Mouse (Mus musculus) cerebellum, postnatal 10 days (tissue): ENCODE data around the gene Amd1.

Source experiments
- DNase-seq, 2 experiments: peaks; one replicate each; pipeline ENCODE4 v3.0.0; 2021; ENCODE audit warnings: mixed read lengths in 2 of 2

The Amd1 gene

GRCm38 (mm10) chr10:40301181-40302075 is 558 bp downstream of the Amd1 start:
- DNase-seq, result peak; percentile 72

- DNase-seq, result peak; percentile 91 to 92
These were observed 1.3 kb downstream of the Amd1 start for GRCm38 (mm10) chr10:40300648-40301171.

- no peak for DNase-seq
These were observed 9.3 kb downstream of the Amd1 start for GRCm38 (mm10) chr10:40292640-40293039.

- DNase-seq, result no peak
These were observed 15.2 kb downstream of the Amd1 start for GRCm38 (mm10) chr10:40286767-40287166.

- no peak for DNase-seq
These were observed 16.4 kb downstream of the Amd1 start for GRCm38 (mm10) chr10:40285571-40285970.

- no peak for DNase-seq
These were observed 17.0 kb downstream of the Amd1 start for GRCm38 (mm10) chr10:40284997-40285396.

GRCm38 (mm10) chr10:40284179-40284831 is 17.7 kb downstream of the Amd1 start:
- peak in 1 of 2 experiments; percentile 12 for DNase-seq

- DNase-seq, result no peak
These were observed 18.4 kb downstream of the Amd1 start for GRCm38 (mm10) chr10:40283636-40284035.

- no peak for DNase-seq
These were observed 20.4 kb downstream of the Amd1 start for GRCm38 (mm10) chr10:40281565-40281964.

GRCm38 (mm10) chr10:40278317-40278716 is 23.7 kb downstream of the Amd1 start:
- no peak for DNase-seq

GRCm38 (mm10) chr10:40275991-40276390 is 26.0 kb downstream of the Amd1 start:
- no peak for DNase-seq

GRCm38 (mm10) chr10:40273938-40274337 is 28.0 kb downstream of the Amd1 start:
- no peak for DNase-seq

- no peak for DNase-seq
These were observed 30.8 kb downstream of the Amd1 start for GRCm38 (mm10) chr10:40271216-40271615.

GRCm38 (mm10) chr10:40264920-40265319 is 37.1 kb downstream of the Amd1 start:
- no peak for DNase-seq

GRCm38 (mm10) chr10:40263691-40264090 is 38.3 kb downstream of the Amd1 start:
- no peak for DNase-seq

GRCm38 (mm10) chr10:40262200-40262599 is 39.8 kb downstream of the Amd1 start:
- no peak for DNase-seq

GRCm38 (mm10) chr10:40260305-40260704 is 41.7 kb downstream of the Amd1 start:
- no peak for DNase-seq

- no peak for DNase-seq
These were observed 42.4 kb downstream of the Amd1 start for GRCm38 (mm10) chr10:40259542-40259941.

GRCm38 (mm10) chr10:40258976-40259375 is 43.0 kb downstream of the Amd1 start:
- peak; percentile 65 to 72 for DNase-seq

GRCm38 (mm10) chr10:40258401-40258966 is 43.5 kb downstream of the Amd1 start:
- DNase-seq, result peak; percentile 75 to 76

GRCm38 (mm10) chr10:40257414-40258255 is 44.4 kb downstream of the Amd1 start, which contains the start of gene Gtf3c6:
TSS of gene Gtf3c6 (minus strand) at chr10:40258108.
- peak; percentile 99 for DNase-seq

- DNase-seq, result peak; percentile 65 to 76
These were observed 45.3 kb downstream of the Amd1 start for GRCm38 (mm10) chr10:40256716-40257115.
